Mouse (Mus musculus) myocyte (in vitro differentiated cells): ENCODE data around the gene Igfals. TPM values are rescaled to one million over a fixed set of nuclear protein-coding genes. Genes with fewer than 3 reads are reported as not detected.

ENCODE experiments used
- H3K27me3 ChIP-seq: one replicate; pipeline ENCODE4 v1.6.1; 2011; ENCODE audit not compliant: control insufficient read depth, insufficient read depth, insufficient read length
- H3K36me3 ChIP-seq: one replicate; pipeline ENCODE4 v1.6.1; 2011; ENCODE audit not compliant: control insufficient read depth, insufficient read depth
- H3K4me2 ChIP-seq: one replicate; pipeline ENCODE4 v1.6.1; 2011; ENCODE audit warnings: low read depth, control low read depth
- H3K4me3 ChIP-seq: one replicate; pipeline ENCODE4 v1.5.1; 2011; ENCODE audit warnings: mild to moderate bottlenecking, control low read depth, moderate library complexity
- H3K79me2 ChIP-seq: one replicate; pipeline ENCODE4 v1.6.1; 2011; ENCODE audit not compliant: control insufficient read depth, insufficient read depth
- H3ac ChIP-seq: one replicate; pipeline ENCODE4 v1.6.1; 2011; ENCODE audit not compliant: control insufficient read depth, insufficient read length
- CEBPB ChIP-seq: IDR thresholded peaks from 2 replicates; pipeline ENCODE4 v1.6.1; 2011; ENCODE audit warnings: mild to moderate bottlenecking, moderate library complexity; ENCODE audit not compliant: poor library complexity, insufficient read depth, severe bottlenecking
- E2F4 ChIP-seq: IDR thresholded peaks from one replicate; pipeline ENCODE4 v1.6.1; 2011; ENCODE audit warnings: mild to moderate bottlenecking, control low read depth, moderate library complexity; ENCODE audit not compliant: insufficient read depth
- MAX ChIP-seq: IDR thresholded peaks from one replicate; pipeline ENCODE4 v1.6.1; 2011; ENCODE audit warnings: low read depth, mild to moderate bottlenecking, control low read depth
- MYOD1 ChIP-seq, 3 experiments: IDR thresholded peaks; one replicate each; pipeline ENCODE4 v1.6.1; 2011; ENCODE audit warnings: control low read depth in 2 of 3, low read depth in 2 of 3, mild to moderate bottlenecking in 2 of 3, moderate library complexity in 1 of 3; ENCODE audit not compliant: insufficient read length in 2 of 3, control insufficient read depth in 1 of 3
- MYOG ChIP-seq, 3 experiments: IDR thresholded peaks; one replicate each; pipeline ENCODE4 v1.6.1; 2011; ENCODE audit warnings: control low read depth in 2 of 3, low read depth in 2 of 3, mild to moderate bottlenecking in 2 of 3; ENCODE audit not compliant: insufficient read length in 2 of 3, control insufficient read depth in 1 of 3, insufficient read depth in 1 of 3
- POLR2A ChIP-seq: IDR thresholded peaks from one replicate; pipeline ENCODE4 v1.6.1; 2011; ENCODE audit warnings: low read depth, mild to moderate bottlenecking, control low read depth, moderate library complexity; ENCODE audit not compliant: insufficient read length
- POLR2AphosphoS2 ChIP-seq: IDR thresholded peaks from one replicate; pipeline ENCODE4 v1.6.1; 2011; ENCODE audit warnings: low read depth, control low read depth; ENCODE audit not compliant: insufficient read length
- REST ChIP-seq: IDR thresholded peaks from one replicate; pipeline ENCODE4 v1.6.1; 2011; ENCODE audit warnings: mild to moderate bottlenecking, control low read depth, moderate library complexity; ENCODE audit not compliant: insufficient read depth, insufficient read length
- SRF ChIP-seq: IDR thresholded peaks from one replicate; pipeline ENCODE4 v1.6.1; 2011; ENCODE audit warnings: low read depth; ENCODE audit not compliant: control insufficient read depth, insufficient read length
- TCF12 ChIP-seq: IDR thresholded peaks from one replicate; pipeline ENCODE4 v1.6.1; 2011; ENCODE audit warnings: mild to moderate bottlenecking, control low read depth; ENCODE audit not compliant: poor library complexity, insufficient read depth, severe bottlenecking
- TCF3 ChIP-seq: IDR thresholded peaks from one replicate; pipeline ENCODE4 v1.6.1; 2011; ENCODE audit warnings: low read depth, control low read depth; ENCODE audit not compliant: insufficient read length
- USF1 ChIP-seq: IDR thresholded peaks from one replicate; pipeline ENCODE4 v1.6.1; 2011; ENCODE audit warnings: low read depth, mild to moderate bottlenecking, control low read depth, moderate library complexity
- polyA plus RNA-seq: library from polyadenylated mRNA; unstranded; fragments of >200 nt; fragmentation: generic; extraction: Trizol; gene quantifications from one replicate; pipeline ENCODE4 v1.2.1, GENCODE M21; 2012; ENCODE audit warnings: missing spikeins

Igfals gene
- polyA plus RNA-seq, 1 experiment, result not detected

DNA sequence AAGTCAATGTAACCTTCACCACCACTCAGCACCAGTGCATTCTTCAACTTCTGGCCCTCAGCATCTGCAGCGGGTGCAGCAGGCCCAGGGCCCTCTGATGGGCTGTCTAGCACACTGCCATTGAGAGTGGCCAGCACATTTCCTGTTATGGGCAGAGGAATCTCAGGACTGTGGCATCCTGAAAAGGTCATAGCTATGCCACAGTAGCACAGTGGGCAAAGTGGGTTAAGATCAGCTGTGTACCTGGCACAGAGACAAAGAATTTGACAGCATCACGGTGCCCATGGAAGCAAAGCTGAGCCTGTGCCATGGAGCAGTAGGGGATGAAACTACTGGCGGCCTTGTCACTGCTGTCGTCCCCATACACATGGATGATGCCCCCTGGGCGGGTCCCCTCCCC, 33.4 kb downstream of the Igfals start:
- H3K36me3 ChIP-seq, result peaks cover 21% of the 10 kb centered on the region
- H3K4me3 ChIP-seq, result no peak overlapping the region
- H3ac ChIP-seq, result no peak overlapping the region
- H3K4me2 ChIP-seq, result no peak overlapping the region
- TF ChIP-seq SRF (no peak), POLR2AphosphoS2 (peak; percentile 58)
- peaks cover 6% of the 10 kb centered on the region for H3K79me2 ChIP-seq
- no peaks in the 10 kb centered on the region for H3K27me3 ChIP-seq

- peaks cover 24% of the 10 kb centered on the region for H3K36me3 ChIP-seq
- H3K79me2 ChIP-seq, result no peaks in the 10 kb centered on the region
- H3K27me3 ChIP-seq, result no peaks in the 10 kb centered on the region
- no peak for TF ChIP-seq MYOD1 (IDR thresholded peaks at IDR 0.05; ENCODE audit: control insufficient read depth in 1 of 3, insufficient read length in 2 of 3, low read depth in 2 of 3)
- peak; percentile 12 for TF ChIP-seq POLR2AphosphoS2
- no peak for TF ChIP-seq POLR2A
- no peak overlapping the region for H3K4me3 ChIP-seq
- H3ac ChIP-seq, result no peak overlapping the region
- H3K4me2 ChIP-seq, result no peak overlapping the region
Measured at GRCm38 (mm10) chr17:24900014-24900413, 34.2 kb downstream of the Igfals start.

DNA sequence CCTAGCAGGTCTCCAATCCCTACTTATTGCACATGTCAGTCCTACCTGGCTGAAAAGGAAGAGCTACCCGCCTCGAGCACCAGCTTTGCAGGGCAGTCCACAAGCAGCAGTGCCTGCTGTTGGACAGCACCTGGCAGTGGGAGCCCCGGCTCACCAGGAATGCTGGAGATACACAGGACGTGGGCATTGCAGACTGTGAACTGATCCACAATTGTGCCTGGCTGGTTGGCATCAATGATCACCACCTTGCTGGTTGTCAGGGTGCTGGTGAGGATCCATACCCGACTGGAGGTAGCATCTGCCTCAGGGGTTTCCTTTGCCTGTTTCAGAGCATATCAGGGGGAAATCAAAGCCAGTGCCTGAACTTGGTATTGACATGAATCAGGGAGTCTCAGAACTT, 36.3 kb downstream of the Igfals start:
- H3K36me3 ChIP-seq, result peaks cover 31% of the 10 kb centered on the region

DNA sequence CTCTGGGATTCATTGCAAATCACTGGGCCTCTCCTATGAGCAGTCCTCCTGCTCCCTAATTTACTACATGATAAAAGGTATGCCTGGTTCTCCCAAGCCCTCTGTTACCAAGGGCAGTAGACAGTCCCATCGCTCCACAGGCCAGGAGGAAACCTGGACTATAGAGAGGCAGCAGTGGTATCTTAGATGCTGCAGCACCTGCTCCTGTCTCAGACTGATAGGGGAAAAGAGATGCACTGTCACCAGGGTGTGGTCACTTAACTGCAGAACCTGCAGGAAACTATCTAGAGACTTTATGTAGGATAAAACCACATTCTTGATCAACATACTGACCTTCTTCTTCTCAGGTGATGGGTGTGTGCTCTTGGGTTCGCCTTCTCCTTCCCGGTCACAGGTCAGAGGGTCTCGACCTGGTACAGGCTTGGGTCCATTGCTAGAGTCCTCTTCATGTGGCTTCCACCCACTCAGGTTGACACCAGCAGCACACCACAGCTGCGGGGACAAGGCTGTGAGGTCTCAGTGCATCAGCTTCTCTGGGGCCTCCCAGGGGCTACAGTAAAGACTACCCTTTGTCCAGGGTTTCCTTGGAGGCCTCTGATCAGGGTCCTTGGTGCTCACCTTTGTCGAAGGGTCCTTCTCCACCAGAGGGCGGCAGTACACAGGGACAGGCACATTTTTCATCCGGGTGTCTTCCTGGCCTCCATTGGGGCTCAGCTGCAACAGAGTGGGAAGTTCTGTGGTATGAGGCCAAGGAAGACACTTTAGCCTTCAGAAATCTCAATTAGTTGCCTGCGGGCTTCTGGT, 37.1 kb downstream of the Igfals start:
- no peak overlapping the region for H3K4me3 ChIP-seq
- H3K79me2 ChIP-seq, result no peaks in the 10 kb centered on the region
- H3K27me3 ChIP-seq, result no peaks in the 10 kb centered on the region
- TF ChIP-seq TCF3 (no peak), MYOD1 (IDR thresholded peaks at IDR 0.05; ENCODE audit: control insufficient read depth in 1 of 3, insufficient read length in 2 of 3, low read depth in 2 of 3) (no peak), REST (no peak), MAX (no peak), USF1 (no peak), POLR2A (no peak), TCF12 (no peak), MYOG (IDR thresholded peaks at IDR 0.05; ENCODE audit: control insufficient read depth in 1 of 3, insufficient read depth in 1 of 3, insufficient read length in 2 of 3, low read depth in 2 of 3) (no peak), E2F4 (no peak), CEBPB (no peak), SRF (no peak), POLR2AphosphoS2 (no peak)
- no peak overlapping the region for H3K4me2 ChIP-seq
- peaks cover 35% of the 10 kb centered on the region for H3K36me3 ChIP-seq
- H3ac ChIP-seq, result no peak overlapping the region

More for the DNA sequence above, 36.3 kb downstream of the Igfals start:
- Histone ChIP-seq H3K27me3 (no peaks in the 10 kb centered on the region), H3K4me2 (no peak overlapping the region), H3ac (no peak overlapping the region), H3K4me3 (no peak overlapping the region), H3K79me2 (no peaks in the 10 kb centered on the region)
- TF ChIP-seq TCF3 (no peak), POLR2AphosphoS2 (peak; percentile 18)

DNA sequence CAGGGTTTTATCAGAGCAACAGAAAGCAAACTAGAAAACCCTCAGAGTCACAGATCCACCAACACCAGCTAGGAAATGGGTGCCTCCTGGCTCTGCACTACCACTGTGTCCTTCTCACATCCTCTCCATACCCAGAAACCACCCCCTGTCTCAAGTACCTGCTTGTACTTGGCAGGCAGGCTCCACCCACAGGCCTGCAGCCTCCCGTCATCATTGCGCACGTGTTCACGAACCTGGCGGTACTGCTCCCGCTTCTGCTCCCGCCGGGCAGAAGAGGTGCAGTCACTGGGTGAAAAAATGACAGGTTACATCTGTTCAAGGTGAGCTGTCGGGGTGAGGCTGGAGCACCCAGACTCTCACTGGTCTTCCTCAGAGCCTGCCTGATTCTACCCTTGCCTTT, 38.0 kb downstream of the Igfals start:
- TF ChIP-seq POLR2AphosphoS2, result peak; percentile 50
- no peak for TF ChIP-seq TCF12
- TF ChIP-seq MAX, result no peak
- H3K79me2 ChIP-seq, result no peaks in the 10 kb centered on the region
- H3K27me3 ChIP-seq, result no peaks in the 10 kb centered on the region
- H3K4me2 ChIP-seq, result no peak overlapping the region
- no peak overlapping the region for H3ac ChIP-seq
- H3K36me3 ChIP-seq, result peaks cover 39% of the 10 kb centered on the region
- no peak overlapping the region for H3K4me3 ChIP-seq

GRCm38 (mm10) chr17:24907591-24907990, 41.8 kb downstream of the Igfals start:
- no peak overlapping the region for H3K4me2 ChIP-seq
- no peaks in the 10 kb centered on the region for H3K27me3 ChIP-seq
- H3K79me2 ChIP-seq, result no peaks in the 10 kb centered on the region
- no peak for TF ChIP-seq POLR2A
- no peak for TF ChIP-seq TCF12
- TF ChIP-seq MYOD1 (IDR thresholded peaks at IDR 0.05; ENCODE audit: control insufficient read depth in 1 of 3, insufficient read length in 2 of 3, low read depth in 2 of 3), result no peak
- no peak for TF ChIP-seq CEBPB
- TF ChIP-seq POLR2AphosphoS2, result no peak
- TF ChIP-seq REST, result no peak
- TF ChIP-seq E2F4, result no peak
- no peak for TF ChIP-seq USF1
- TF ChIP-seq SRF, result no peak
- no peak for TF ChIP-seq MAX
- no peak for TF ChIP-seq MYOG (IDR thresholded peaks at IDR 0.05; ENCODE audit: control insufficient read depth in 1 of 3, insufficient read depth in 1 of 3, insufficient read length in 2 of 3, low read depth in 2 of 3)
- no peak for TF ChIP-seq TCF3
- no peak overlapping the region for H3K4me3 ChIP-seq
- no peak overlapping the region for H3ac ChIP-seq
- peaks cover 43% of the 10 kb centered on the region for H3K36me3 ChIP-seq
